Mouse (Mus musculus) neural tube, embryonic 15.5 days (tissue): ENCODE measurements around the gene Hoxc8. TPM values are rescaled to one million over a fixed set of nuclear protein-coding genes. Genes with fewer than 3 reads are reported as not detected.

Experiments used
- ATAC-seq: fragments of 200-750 bp; cut with Nextera tagmentation; 2 replicates; pipeline ENCODE4 v1.8.0; 2017; ENCODE audit warnings: mild to moderate bottlenecking, moderate TSS enrichment, moderate library complexity; ENCODE audit not compliant: low FRiP score
- H3K27ac ChIP-seq: fragments of 300-500 bp; sonication (generic); replicated peaks from 2 replicates; pipeline ENCODE4 v1.5.1; 2015; ENCODE audit warnings: mild to moderate bottlenecking, inconsistent platforms
- H3K27me3 ChIP-seq: fragments of 300-500 bp; sonication (generic); replicated peaks from 2 replicates; pipeline ENCODE4 v1.6.1; 2015; ENCODE audit warnings: inconsistent platforms
- H3K36me3 ChIP-seq: fragments of 300-500 bp; sonication (generic); 2 replicates; pipeline ENCODE4 v1.6.1; 2015; ENCODE audit warnings: inconsistent platforms
- H3K4me1 ChIP-seq: fragments of 300-500 bp; sonication (generic); 2 replicates; pipeline ENCODE4 v1.6.1; 2015; ENCODE audit warnings: inconsistent platforms
- H3K4me2 ChIP-seq: fragments of 300-500 bp; sonication (generic); 2 replicates; pipeline ENCODE4 v1.6.1; 2015; ENCODE audit warnings: inconsistent platforms, mild to moderate bottlenecking, moderate library complexity
- H3K4me3 ChIP-seq: fragments of 300-500 bp; sonication (generic); replicated peaks from 2 replicates; pipeline ENCODE4 v1.5.1; 2015; ENCODE audit warnings: mild to moderate bottlenecking, inconsistent platforms
- H3K9ac ChIP-seq: fragments of 300-500 bp; sonication (generic); replicated peaks from 2 replicates; pipeline ENCODE4 v1.6.1; 2015; ENCODE audit warnings: mild to moderate bottlenecking, inconsistent platforms
- H3K9me3 ChIP-seq: fragments of 300-500 bp; sonication (generic); replicated peaks from 2 replicates; pipeline ENCODE4 v1.6.1; 2016; ENCODE audit warnings: inconsistent platforms
- WGBS: fragments of 180-500 bp; shearing (Covaris S2); methylation state at CpG from one replicate; pipeline ENCODE4 v1.1.7; 2015; ENCODE audit warnings: mixed read lengths; 5-methylcytosine and 5-hydroxymethylcytosine counted together
- microRNA counts: library from miRNA; unstranded; fragments of <30 nt; microRNA quantifications from one replicate; lab custom pipeline; 2016
- microRNA-seq: library from miRNA; unstranded; fragments of <30 nt; microRNA quantifications from one replicate; pipeline ENCODE4, GENCODE M21; 2017
- polyA plus RNA-seq: library from polyadenylated mRNA; unstranded; fragments of >200 nt; fragmentation: Nextera tagmentation; extraction: Ambion mirVana; gene quantifications from 2 replicates; pipeline ENCODE4 v1.2.1, GENCODE M21; 2015

Hoxc8 gene
- polyA plus RNA-seq, 1 experiment from 2014 or later, result 108 TPM

DNA sequence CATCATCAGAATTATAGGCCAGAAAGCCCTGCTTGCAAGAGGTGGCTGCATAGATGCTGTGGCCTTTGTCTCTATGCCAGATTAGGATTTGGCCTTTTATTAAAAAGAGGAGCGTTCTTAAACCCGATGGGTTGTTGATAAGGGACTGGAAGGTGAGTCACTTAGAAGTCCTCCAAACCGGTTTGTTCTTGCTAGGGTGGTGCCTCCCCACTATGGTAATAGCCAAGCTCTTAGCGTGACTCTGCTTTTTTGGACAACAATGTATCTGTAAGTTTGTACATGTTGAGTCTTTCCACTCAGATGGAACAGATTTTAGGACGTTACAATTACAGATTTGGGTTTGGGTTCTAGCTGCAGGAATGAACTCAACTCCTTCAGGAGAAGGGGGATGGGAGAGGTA, 51.2 kb downstream of the Hoxc8 start:
- no peaks in the 10 kb centered on the region for H3K36me3 ChIP-seq
- H3K4me3 ChIP-seq, result no peak overlapping the region
- 18% methylated on average over 5 of the region's 5 CpGs for WGBS
- no peaks in the 10 kb centered on the region for H3K27me3 ChIP-seq
- peak overlapping the region; percentile 54; the same call in 1 of the 2 replicates for H3K27ac ChIP-seq
- no peak overlapping the region for H3K9ac ChIP-seq
- no peaks in the 10 kb centered on the region for H3K9me3 ChIP-seq
- ATAC-seq, result no peak
- H3K4me1 ChIP-seq, result peaks cover 59% of the 10 kb centered on the region
- H3K4me2 ChIP-seq, result peak overlapping the region; percentile 17; the same call in 1 of the 2 replicates

GRCm38 (mm10) chr15:103042209-103042608, 51.8 kb downstream of the Hoxc8 start:
- H3K4me2 ChIP-seq, result no peak overlapping the region
- H3K4me1 ChIP-seq, result peaks cover 54% of the 10 kb centered on the region
- no peak overlapping the region for H3K9ac ChIP-seq
- WGBS, result 20% methylated on average over 1 of the region's 1 CpGs
- H3K4me3 ChIP-seq, result no peak overlapping the region
- H3K36me3 ChIP-seq, result no peaks in the 10 kb centered on the region
- no peaks in the 10 kb centered on the region for H3K9me3 ChIP-seq
- no peak overlapping the region for H3K27ac ChIP-seq
- no peaks in the 10 kb centered on the region for H3K27me3 ChIP-seq
- ATAC-seq, result no peak

MicroRNA genes within 50 kb of the gene (microRNA counts, 519-probe panel; counts per million panel counts)
- microRNA mmu-miR-615-3p (lab: Ali Mortazavi, UCI), result 2,522 counts per million, percentile 59 among the panel's probes with 10 or more counts
- microRNA mmu-miR-615-5p (lab: Ali Mortazavi, UCI), result 793 counts per million, percentile 2 among the panel's probes with 10 or more counts

Small RNAs within 50 kb of the gene (microRNA-seq; reads per million reads assigned to microRNA genes)
- gene Mir196a-2 (1,732 reads per million, percentile 83 among the genes with 10 or more reads in this experiment), gene Mir615 (6,696 reads per million, percentile 95 among the genes with 10 or more reads in this experiment)

Other genes with a start within 250 kb of the Hoxc8 start
- 5.7 and 9.3 TPM in 2 replicates for gene Hoxc13, start 69.5 kb upstream of the Hoxc8 start, polyA plus RNA-seq
- gene Hoxc12, start 53.9 kb upstream of the Hoxc8 start, polyA plus RNA-seq, result 12.7 and 19.7 TPM in 2 replicates
- 2.1 and 5.6 TPM in 2 replicates for gene Hoxc11, start 36.2 kb upstream of the Hoxc8 start, polyA plus RNA-seq
- gene Hoxc10, start 23.8 kb upstream of the Hoxc8 start, polyA plus RNA-seq, result 51.3 and 71.0 TPM in 2 replicates
- gene Hoxc5, start 23.2 kb upstream of the Hoxc8 start, polyA plus RNA-seq, result 14.6 and 20.7 TPM in 2 replicates
- gene Hoxc9, start 14.2 kb upstream of the Hoxc8 start, polyA plus RNA-seq, result 19.7 and 30.9 TPM in 2 replicates
- gene Hoxc6, start 7.7 kb downstream of the Hoxc8 start, polyA plus RNA-seq, result 23.4 and 35.1 TPM in 2 replicates
- gene Hoxc4, start 28.3 kb downstream of the Hoxc8 start, polyA plus RNA-seq, result 26.7 and 48.6 TPM in 2 replicates
- gene Smug1, start 176.5 kb downstream of the Hoxc8 start, polyA plus RNA-seq, result 25.8 and 30.9 TPM in 2 replicates
- gene Cbx5, start 249.2 kb downstream of the Hoxc8 start, polyA plus RNA-seq, result 102 and 107 TPM in 2 replicates
- 582 and 600 TPM in 2 replicates for gene Hnrnpa1, start 249.8 kb downstream of the Hoxc8 start, polyA plus RNA-seq